ENCODE assay signal across 12 mouse cellular contexts in the genomic region with DNA sequence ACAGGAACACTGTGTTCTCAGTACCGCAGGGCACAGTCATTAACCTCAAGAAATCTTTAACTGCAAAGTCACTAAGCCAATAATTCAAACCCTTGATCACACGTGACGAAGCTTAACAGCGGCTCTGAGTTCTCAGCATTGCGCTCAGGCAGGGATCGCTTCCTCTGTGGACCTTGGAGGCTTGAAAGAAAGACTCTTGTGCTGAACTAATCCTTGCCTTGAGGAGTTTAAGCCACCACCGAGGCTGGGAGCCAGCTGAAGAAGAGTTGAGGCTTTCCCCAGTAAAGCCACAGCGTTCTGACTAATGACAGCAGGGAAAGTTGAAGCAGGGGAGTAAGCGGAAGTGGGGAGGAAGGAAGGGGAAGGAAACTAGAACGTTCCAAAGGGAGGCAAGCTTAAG.
DNase-seq lines count a peak whose midpoint lies in the region; ATAC-seq lines count a peak whose summit lies in the region.
"Had no signal": no experiment of that assay in that cellular context is flagged by ENCODE, and none has a peak within 500 bp of the region (broad histone marks: within the 10 kb centered on the region; RNA-seq: fewer than 3 reads in every experiment).

No protein-coding gene starts in this region.

- no peak overlapping the region for H3K4me2 ChIP-seq in hindbrain, embryonic 14.5 days (replicated peaks)
- H3K4me2 ChIP-seq: heart, embryonic 13.5 days had no signal

- peaks cover 27% of the 10 kb centered on the region for H3K4me1 ChIP-seq in heart, embryonic 10.5 days
- no peaks in the 10 kb centered on the region for H3K4me1 ChIP-seq in hindbrain, embryonic 14.5 days (replicated peaks; ENCODE audit: control insufficient read depth, insufficient read depth, low read length)

- H3K27ac ChIP-seq in heart, embryonic 10.5 days, result 0 out of 2 replicates have a peak overlapping the region, but pooled peaks have one; percentile 13
- no peak overlapping the region for H3K27ac ChIP-seq in hindbrain, embryonic 14.5 days
- H3K27ac ChIP-seq: heart, embryonic 13.5 days had no signal

- peak; percentile 76 for ATAC-seq in granulocyte monocyte progenitor cell, adult 5-6 weeks (replicated peaks; ENCODE audit: poor library complexity, severe bottlenecking)
- peak; percentile 47 for ATAC-seq in megakaryocyte-erythroid progenitor cell, adult 5-6 weeks (replicated peaks; ENCODE audit: low FRiP score, low TSS enrichment, poor library complexity, severe bottlenecking)
- no peak for ATAC-seq in hindbrain, embryonic 14.5 days (ENCODE audit: low FRiP score)

- no peaks in the 10 kb centered on the region for H3K27me3 ChIP-seq in heart, embryonic 10.5 days (ENCODE audit: insufficient read depth, poor library complexity, severe bottlenecking)
- no peaks in the 10 kb centered on the region for H3K27me3 ChIP-seq in hindbrain, embryonic 14.5 days (ENCODE audit: control insufficient read depth, insufficient read depth, low read length)
- H3K27me3 ChIP-seq: heart, embryonic 13.5 days had no signal

- H3K9ac ChIP-seq in hindbrain, embryonic 14.5 days, result no peak overlapping the region
- H3K9ac ChIP-seq: heart, embryonic 13.5 days had no signal

- H3K4me3 ChIP-seq in heart, embryonic 10.5 days, result no peak overlapping the region
- no peak overlapping the region for H3K4me3 ChIP-seq in hindbrain, embryonic 14.5 days (replicated peaks; ENCODE audit: low read length)
- H3K4me3 ChIP-seq: heart, embryonic 13.5 days had no signal

- 71% methylated on average over 10 of the region's 10 CpGs for WGBS in heart, embryonic 10.5 days
- WGBS in hindbrain, embryonic 14.5 days, result 77% methylated on average over 10 of the region's 10 CpGs

- no peaks in the 10 kb centered on the region for H3K9me3 ChIP-seq in heart, embryonic 10.5 days
- H3K9me3 ChIP-seq in hindbrain, embryonic 14.5 days (ENCODE audit: control insufficient read depth, low read length), result no peaks in the 10 kb centered on the region
- H3K9me3 ChIP-seq: heart, embryonic 13.5 days had no signal

- H3K36me3 ChIP-seq in heart, embryonic 10.5 days, result no peaks in the 10 kb centered on the region
- H3K36me3 ChIP-seq in hindbrain, embryonic 14.5 days (replicated peaks; ENCODE audit: control insufficient read depth, insufficient read depth), result no peaks in the 10 kb centered on the region
- H3K36me3 ChIP-seq: heart, embryonic 13.5 days had no signal

- intact Hi-C loops in heart, postnatal 36 days (cut with DNase I), result no loop called here
- intact Hi-C loops in left cerebral cortex, postnatal 4 days (cut with DNase I), result no loop called here

- DNase-seq in heart, embryonic 10.5 days (ENCODE audit: low spot score), result no peak
- no peak for DNase-seq in heart, postnatal 36 days
- DNase-seq in CD4-positive helper T cell, adult 2 months (ENCODE audit: low read depth, low spot score), result peak; percentile 36
- DNase-seq in layer of hippocampus, postnatal 36 days, result no peak
- DNase-seq in left cerebral cortex, postnatal 4 days, result no peak
- DNase-seq in hindbrain, embryonic 14.5 days (ENCODE audit: low spot score), result no peak
- DNase-seq: cerebellum, adult 9-10 months; lung, adult 2 months; right cerebral cortex, postnatal 14 days had no signal
